Mouse (Mus musculus) liver, embryonic 14.5 days (tissue): ENCODE results near the gene Sgms1. TPM values are rescaled to one million over a fixed set of nuclear protein-coding genes. Genes with fewer than 3 reads are reported as not detected.

ENCODE experiments used
- ATAC-seq: fragments of 200-750 bp; cut with Nextera tagmentation; 2 replicates; pipeline ENCODE4 v1.8.0; 2017; ENCODE audit warnings: moderate number of reproducible peaks, mild to moderate bottlenecking, moderate library complexity; ENCODE audit not compliant: insufficient read depth
- DNase-seq, 3 experiments: peaks; one replicate each; pipeline ENCODE4 v3.0.0-alpha.2; 2012 to 2013; ENCODE audit warnings: low read depth in 3 of 3, low spot score in 3 of 3
- H3K27ac ChIP-seq: fragments of 300-500 bp; sonication (generic); 2 replicates; pipeline ENCODE4 v1.5.1; 2014; ENCODE audit warnings: moderate library complexity, mild to moderate bottlenecking, control low read depth, inconsistent platforms
- H3K27me3 ChIP-seq: fragments of 300-500 bp; sonication (generic); 2 replicates; pipeline ENCODE4 v1.6.1; 2014; ENCODE audit warnings: mild to moderate bottlenecking, low read length, moderate library complexity; ENCODE audit not compliant: control insufficient read depth, insufficient read depth
- H3K36me3 ChIP-seq: fragments of 300-500 bp; sonication (generic); replicated peaks from 2 replicates; pipeline ENCODE4 v1.6.1; 2014; ENCODE audit warnings: low read depth; ENCODE audit not compliant: control insufficient read depth, insufficient read depth
- H3K4me1 ChIP-seq, 2 experiments: fragments of 200-500 bp in 1 of 2; fragments of 300-500 bp in 1 of 2; sonication (generic) in 1 of 2; replicated peaks; 2 replicates each; pipeline ENCODE4 v1.6.1; 2012 to 2014; ENCODE audit warnings: antibody characterized with exemption in 1 of 2, inconsistent platforms in 1 of 2, low read length in 1 of 2; ENCODE audit not compliant: control insufficient read depth in 2 of 2, insufficient read depth in 2 of 2
- H3K4me2 ChIP-seq: fragments of 300-500 bp; sonication (generic); 2 replicates; pipeline ENCODE4 v1.6.1; 2014; ENCODE audit warnings: low read depth, mild to moderate bottlenecking, control low read depth, moderate library complexity
- H3K4me3 ChIP-seq, 2 experiments: fragments of 200-500 bp in 1 of 2; fragments of 300-500 bp in 1 of 2; sonication (generic) in 1 of 2; 2 replicates each; pipeline ENCODE4 v1.5.1; 2012 to 2014; ENCODE audit warnings: low read depth in 2 of 2, low read length in 2 of 2, mild to moderate bottlenecking in 2 of 2, control low read depth in 1 of 2, inconsistent platforms in 1 of 2, moderate library complexity in 1 of 2; ENCODE audit not compliant: insufficient read depth in 1 of 2
- H3K9ac ChIP-seq: fragments of 300-500 bp; sonication (generic); replicated peaks from 2 replicates; pipeline ENCODE4 v1.6.1; 2014; ENCODE audit warnings: mild to moderate bottlenecking, control low read depth, moderate library complexity
- H3K9me3 ChIP-seq: fragments of 300-500 bp; sonication (generic); 2 replicates; pipeline ENCODE4 v1.6.1; 2016; ENCODE audit warnings: low read length, mixed read lengths; ENCODE audit not compliant: control insufficient read depth
- CTCF ChIP-seq: IDR thresholded peaks from 2 replicates; pipeline ENCODE4 v1.5.1; 2016; ENCODE audit warnings: antibody characterized with exemption, low read depth, control low read depth
- EP300 ChIP-seq: IDR thresholded peaks from 2 replicates; pipeline ENCODE4 v1.6.1; 2016; ENCODE audit warnings: antibody characterized with exemption, low read depth
- WGBS: fragments of 180-500 bp; shearing (Covaris S2); extraction: QIAGEN DNeasy Blood & Tissue Kit; methylation state at CpG from one replicate; pipeline ENCODE4 v1.1.7; 2014; ENCODE audit not compliant: insufficient replicate concordance; 5-methylcytosine and 5-hydroxymethylcytosine counted together
- polyA plus RNA-seq, 2 experiments: library from polyadenylated mRNA; depleted of rRNA in 1 of 2; stranded (reverse) in 1 of 2; unstranded in 1 of 2; fragments of >200 nt; fragmentation: Nextera tagmentation in 1 of 2; extraction: Ambion mirVana in 1 of 2; gene quantifications; 2 replicates each; pipeline versions ENCODE4 v1.2.1 to v1.2.3; 2012 to 2014

Gene Sgms1
- polyA plus RNA-seq, 2 experiments = 17.3 to 19.2 TPM

GRCm38 (mm10) chr19:32373865-32374655 lies 15.5 kb downstream of the Sgms1 start:
- H3K4me2 ChIP-seq = no peak overlapping the region
- ATAC-seq = no peak
- H3K4me1 ChIP-seq = peaks cover 0 to 13% of the 10 kb centered on the region in 2 experiments; a peak in 3 of 4 replicates
- no peak overlapping the region for H3K4me3 ChIP-seq
- no peak overlapping the region for H3K9ac ChIP-seq
- H3K36me3 ChIP-seq = no peaks in the 10 kb centered on the region
- no peak for DNase-seq
- TF ChIP-seq CTCF (no peak), EP300 (no peak)
- 64% methylated on average over 16 of the region's 16 CpGs for WGBS
- H3K27me3 ChIP-seq = no peaks in the 10 kb centered on the region
- no peak overlapping the region for H3K27ac ChIP-seq
- no peaks in the 10 kb centered on the region for H3K9me3 ChIP-seq

DNA sequence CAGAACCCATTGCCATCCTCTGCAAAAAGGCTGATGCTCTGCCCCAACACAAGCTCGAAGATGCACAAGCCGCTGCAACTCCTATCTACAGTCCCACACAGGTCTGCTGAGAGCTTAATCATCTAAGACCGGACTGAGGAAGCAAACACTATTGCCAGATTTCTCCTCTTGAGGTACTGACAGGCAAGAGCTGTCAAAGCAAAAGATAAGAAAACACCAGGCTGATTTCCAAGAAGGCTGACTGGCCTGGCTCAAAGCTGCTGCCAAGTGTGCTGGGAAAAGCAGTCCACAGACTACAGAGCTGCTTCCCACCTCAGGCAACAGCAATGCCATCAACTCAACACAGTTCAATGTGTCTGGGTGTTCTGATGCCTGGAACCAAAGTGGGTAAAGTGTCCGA lies 17.1 kb downstream of the Sgms1 start:
- DNase-seq (peak; percentile 47 to 65 (median 61)), ATAC-seq (peak; percentile 80; the same call in 1 of the 2 replicates)
- H3K9ac ChIP-seq = no peak overlapping the region
- H3K4me2 ChIP-seq = no peak overlapping the region
- H3K4me1 ChIP-seq = peaks cover 0 to 9% of the 10 kb centered on the region in 2 experiments; a peak in 3 of 4 replicates
- H3K27me3 ChIP-seq = no peaks in the 10 kb centered on the region
- H3K27ac ChIP-seq = no peak overlapping the region
- H3K36me3 ChIP-seq = no peaks in the 10 kb centered on the region
- WGBS = 21% methylated on average over 4 of the region's 4 CpGs
- TF ChIP-seq EP300 (peak; percentile 70), CTCF (no peak)
- no peak overlapping the region for H3K4me3 ChIP-seq
- H3K9me3 ChIP-seq = no peaks in the 10 kb centered on the region

DNA sequence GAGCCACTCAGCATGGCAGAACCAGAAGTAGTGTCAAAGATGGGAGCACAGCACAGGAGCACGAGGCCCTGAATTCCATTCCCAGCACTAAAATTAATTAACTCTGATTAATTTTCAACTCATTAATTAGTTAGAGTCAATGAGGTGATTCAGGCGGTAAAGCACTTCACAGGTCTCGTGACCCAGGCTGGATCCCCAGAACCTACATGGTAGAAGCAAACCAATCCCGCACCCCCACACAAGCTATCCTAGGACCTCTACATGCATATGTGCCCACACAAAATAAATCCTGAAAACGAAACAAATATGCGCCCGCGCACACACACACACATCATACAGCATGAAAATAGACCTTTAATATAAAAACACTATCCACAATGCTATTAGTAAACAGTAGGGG lies 22.2 kb downstream of the Sgms1 start:
- ATAC-seq = no peak

DNA sequence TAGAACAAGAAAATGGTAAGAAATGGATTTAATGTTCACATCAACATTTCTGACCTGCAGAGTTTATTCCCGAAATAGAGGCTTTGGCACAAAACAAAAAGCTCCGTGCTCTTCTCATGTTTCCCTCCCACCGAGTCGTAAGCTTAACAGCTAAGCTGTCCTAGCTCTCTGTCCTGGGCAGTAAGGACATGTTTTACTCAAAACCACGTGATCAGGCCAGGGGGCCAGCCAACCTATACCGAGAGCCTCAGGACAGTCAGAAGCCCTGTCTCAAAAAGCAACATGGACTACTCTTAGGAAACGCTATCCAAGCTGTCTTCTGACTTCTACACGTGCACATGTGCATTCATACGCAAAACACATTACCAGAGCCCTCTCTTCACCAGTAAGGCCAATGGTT lies 23.1 kb downstream of the Sgms1 start:
- no peak overlapping the region for H3K4me3 ChIP-seq
- ATAC-seq = no peak
- H3K27ac ChIP-seq = no peak overlapping the region
- DNase-seq = no peak
- H3K36me3 ChIP-seq = no peaks in the 10 kb centered on the region
- WGBS = 75% methylated on average over 9 of the region's 9 CpGs
- no peaks in the 10 kb centered on the region for H3K27me3 ChIP-seq
- no peaks in the 10 kb centered on the region for H3K9me3 ChIP-seq
- H3K4me1 ChIP-seq = peaks cover 4 to 13% of the 10 kb centered on the region in 2 experiments; a peak in 3 of 4 replicates
- no peak overlapping the region for H3K4me2 ChIP-seq
- TF ChIP-seq EP300 (no peak), CTCF (no peak)
- no peak overlapping the region for H3K9ac ChIP-seq

More for the DNA sequence above, 22.2 kb downstream of the Sgms1 start:
- Histone ChIP-seq H3K9me3 (no peaks in the 10 kb centered on the region), H3K27me3 (no peaks in the 10 kb centered on the region), H3K4me3 (no peak overlapping the region), H3K9ac (no peak overlapping the region), H3K4me1 (peaks cover 4 to 10% of the 10 kb centered on the region in 2 experiments; a peak in 3 of 4 replicates), H3K36me3 (no peaks in the 10 kb centered on the region), H3K27ac (no peak overlapping the region), H3K4me2 (no peak overlapping the region)
- DNase-seq = no peak
- no peak for TF ChIP-seq EP300
- TF ChIP-seq CTCF = no peak
- 80% methylated on average over 8 of the region's 8 CpGs for WGBS

DNA sequence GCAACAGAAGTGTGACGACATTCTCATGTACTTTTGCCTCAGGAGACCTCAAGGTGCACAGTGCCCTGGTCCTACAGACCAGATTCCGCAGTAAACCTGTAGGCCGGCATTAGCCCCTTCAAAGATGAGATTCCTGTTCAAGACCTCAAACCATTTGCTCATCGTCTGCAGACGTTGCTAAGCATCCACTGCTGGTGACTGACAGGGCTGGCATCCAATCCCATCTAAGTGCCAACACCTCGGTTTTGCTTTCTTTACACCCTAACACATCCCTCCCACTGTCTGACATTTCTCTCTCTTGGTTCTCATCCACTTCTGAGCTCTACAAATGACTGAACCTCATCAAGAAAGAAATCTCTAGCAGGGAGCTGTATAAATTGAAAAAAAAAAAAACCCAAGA lies 24.4 kb downstream of the Sgms1 start:
- TF ChIP-seq EP300 (no peak), CTCF (no peak)
- H3K36me3 ChIP-seq = no peaks in the 10 kb centered on the region
- no peaks in the 10 kb centered on the region for H3K27me3 ChIP-seq
- H3K27ac ChIP-seq = no peak overlapping the region
- peaks cover 8 to 21% of the 10 kb centered on the region in 2 experiments; a peak in 3 of 4 replicates for H3K4me1 ChIP-seq
- ATAC-seq = no peak
- no peaks in the 10 kb centered on the region for H3K9me3 ChIP-seq
- WGBS = 70% methylated on average over 6 of the region's 6 CpGs
- H3K4me3 ChIP-seq = no peak overlapping the region
- no peak overlapping the region for H3K9ac ChIP-seq
- no peak overlapping the region for H3K4me2 ChIP-seq
- no peak for DNase-seq
